Mouse (Mus musculus) left cerebral cortex, adult 18-20 months (tissue): ENCODE results near the gene S100a3. TPM values are rescaled to one million over a fixed set of nuclear protein-coding genes. Genes with fewer than 3 reads are reported as not detected.

ENCODE experiments used
- DNase-seq, 2 experiments: peaks; one replicate each; pipeline ENCODE4 v3.0.0; 2021 to 2022; ENCODE audit warnings: low spot score in 2 of 2, mixed read lengths in 1 of 2
- long read RNA-seq, 2 experiments: library from polyadenylated mRNA; stranded (forward); transcript quantifications; one replicate each; pipeline ENCODE4 v2.0.0; 2021
- total RNA-seq, 2 experiments: library from RNA; stranded (reverse); gene quantifications; 2 replicates each; pipeline ENCODE4 v1.2.3; 2021

S100a3 gene
- total RNA-seq = 1 to 10 TPM in 1 of 2 experiments, under 1 TPM in 1; 0.96 to 1.6 TPM
- long read RNA-seq, experiment 1 = 0 reads
- long read RNA-seq, experiment 2 = 0 reads

DNA sequence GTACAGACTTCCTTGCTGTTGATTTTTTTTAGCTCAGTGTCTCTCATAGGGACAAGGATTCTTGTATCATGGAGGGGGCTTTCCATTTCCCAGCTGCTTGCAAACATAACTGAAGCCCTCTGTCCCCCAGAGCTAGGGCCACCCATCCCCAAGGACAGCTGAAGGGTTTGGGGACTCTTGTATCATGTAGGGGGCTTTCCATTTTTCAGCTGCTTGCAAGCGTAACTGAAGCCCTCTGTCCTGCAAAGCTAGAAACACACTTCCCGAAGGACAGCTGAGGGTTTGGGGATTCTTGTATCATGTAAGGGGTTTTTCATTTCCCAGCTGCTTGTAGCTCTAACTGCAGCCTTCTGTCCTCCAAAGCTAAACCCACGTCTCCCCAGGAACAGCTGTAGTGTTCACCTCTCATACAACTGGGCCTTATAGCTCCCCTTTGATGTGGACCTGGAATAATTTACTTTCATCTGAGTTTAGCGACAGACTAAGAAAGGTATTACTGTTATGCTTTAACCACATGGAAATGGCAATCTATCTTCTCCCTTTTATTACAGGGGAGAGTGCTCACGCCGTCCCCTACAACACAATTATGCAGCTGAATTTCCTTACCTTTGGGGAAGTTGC, at the start of gene S100a3:
TSS of gene S100a3 (plus strand) at position 571 of the 621 bp plus-strand sequence.
- DNase-seq = no peak

DNA sequence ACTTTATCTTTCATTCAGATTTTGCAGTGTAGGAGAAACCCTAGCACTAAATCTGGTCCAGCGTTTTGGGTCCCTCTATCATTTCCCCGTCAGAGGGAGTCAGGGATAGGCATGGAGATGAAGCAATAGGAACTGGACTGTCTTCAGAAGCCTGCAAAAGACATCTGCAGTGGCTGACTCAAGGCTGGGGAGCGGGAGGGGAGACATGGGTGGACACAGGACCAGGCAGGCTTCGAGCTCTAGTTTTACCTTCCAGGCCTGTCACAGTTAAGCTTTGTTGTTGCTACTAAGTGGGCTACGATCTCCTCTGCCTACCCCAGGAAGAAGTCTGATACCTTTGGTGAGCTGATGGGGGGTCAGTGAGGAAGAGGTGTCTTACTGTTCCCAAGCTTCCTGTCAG, 48.1 kb upstream of the S100a3 start:
- no peak for DNase-seq

DNA sequence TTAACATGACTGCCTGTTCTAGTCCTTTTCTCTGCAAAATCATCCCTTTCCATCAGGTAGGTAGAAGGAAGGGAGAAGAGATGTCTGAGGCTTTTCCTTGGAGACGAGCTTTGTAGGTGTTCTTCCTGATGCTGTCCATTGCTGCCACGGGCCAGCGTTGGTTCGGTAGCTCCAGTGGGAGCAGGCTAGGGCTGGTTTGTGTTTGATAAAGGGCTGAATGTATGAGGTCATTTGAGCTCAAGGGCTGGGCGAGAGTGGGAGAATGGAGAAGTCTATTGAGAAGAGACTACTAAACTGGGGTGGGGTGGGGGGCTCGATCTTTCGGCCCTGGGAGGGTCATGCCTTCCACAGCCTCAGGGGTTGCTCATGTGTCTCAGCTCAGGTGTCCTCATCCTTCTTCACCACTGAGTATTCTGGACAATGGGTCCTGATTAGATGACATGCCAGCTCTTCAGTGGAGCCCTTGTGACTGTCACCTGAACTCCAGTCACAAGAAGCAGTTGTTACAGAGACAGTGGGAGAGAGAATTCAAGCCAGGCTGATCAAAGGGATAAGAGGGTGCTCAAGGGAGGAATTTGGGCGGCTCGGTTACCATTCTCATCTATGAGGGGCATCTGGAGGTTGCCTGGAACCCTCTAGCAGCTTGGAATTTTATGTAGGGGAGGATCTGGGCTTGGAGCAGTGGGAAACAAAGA, 47.3 kb upstream of the S100a3 start:
- no peak for DNase-seq

DNA sequence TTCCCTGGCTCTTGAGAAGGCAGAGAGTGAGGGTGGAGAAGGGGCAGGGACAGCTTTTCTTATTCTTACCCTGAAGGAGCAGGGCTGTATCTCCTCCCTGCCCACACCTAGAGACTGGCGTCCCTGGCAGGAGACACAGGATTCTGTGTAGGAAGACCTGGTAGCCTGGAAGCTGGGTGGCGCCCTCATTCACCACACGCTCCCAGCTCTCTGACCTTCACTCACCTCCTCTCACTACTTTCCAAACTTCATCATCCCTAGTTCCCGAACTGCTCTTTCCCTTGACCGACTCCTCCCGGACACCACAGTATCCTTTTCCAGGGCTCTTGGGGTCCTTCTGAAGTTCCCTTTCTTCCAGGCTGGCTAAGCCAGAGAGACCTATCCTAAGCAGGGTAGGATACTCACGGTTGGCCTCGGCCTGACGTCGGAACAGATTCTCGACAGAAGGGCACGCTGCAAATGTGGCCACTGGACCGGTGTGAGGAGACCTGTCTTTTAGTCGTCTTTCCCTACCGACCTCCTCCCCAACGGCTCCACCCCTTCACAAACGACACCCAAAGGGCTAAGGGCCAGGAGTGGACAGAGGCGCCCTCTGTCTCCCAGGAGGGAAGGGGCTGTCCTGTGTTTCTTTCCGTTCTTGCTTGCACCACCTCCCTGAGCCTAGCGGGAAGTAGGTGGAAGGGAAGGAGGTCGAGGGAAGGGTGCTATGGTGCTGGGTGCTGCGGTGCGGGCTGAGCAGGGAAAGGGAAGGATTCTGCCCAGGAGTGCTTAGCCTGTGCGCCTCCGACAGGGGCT, 46.4 kb upstream of the S100a3 start, which contains the start of the genes S100a1 and S100a13:
TSS of gene S100a1 (minus strand) at position 597 of the 795 bp plus-strand sequence.
TSS of gene S100a13 (plus strand) at position 640 of the 795 bp plus-strand sequence.
- peak; percentile 39 to 56 for DNase-seq

DNA sequence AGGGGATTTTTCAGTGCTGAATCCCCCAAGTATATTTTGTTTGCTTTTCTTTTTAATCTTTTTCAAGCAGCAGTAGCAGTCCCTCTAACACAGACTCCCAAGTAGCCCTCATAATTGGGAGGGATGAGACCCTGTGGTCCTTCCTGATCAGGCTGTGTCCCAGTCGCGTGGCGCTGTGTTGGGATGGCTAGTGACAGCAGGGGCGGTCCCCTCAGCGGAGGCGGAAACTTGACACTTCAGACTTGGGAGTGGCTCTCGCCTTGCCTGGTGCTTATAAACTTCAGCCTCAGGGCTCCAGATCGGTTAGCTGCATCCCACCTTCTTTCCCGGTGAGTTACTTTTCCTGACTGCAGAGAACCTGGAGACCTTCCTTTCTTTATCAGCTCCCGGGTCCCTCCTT, 45.7 kb upstream of the S100a3 start:
- DNase-seq = no peak

DNA sequence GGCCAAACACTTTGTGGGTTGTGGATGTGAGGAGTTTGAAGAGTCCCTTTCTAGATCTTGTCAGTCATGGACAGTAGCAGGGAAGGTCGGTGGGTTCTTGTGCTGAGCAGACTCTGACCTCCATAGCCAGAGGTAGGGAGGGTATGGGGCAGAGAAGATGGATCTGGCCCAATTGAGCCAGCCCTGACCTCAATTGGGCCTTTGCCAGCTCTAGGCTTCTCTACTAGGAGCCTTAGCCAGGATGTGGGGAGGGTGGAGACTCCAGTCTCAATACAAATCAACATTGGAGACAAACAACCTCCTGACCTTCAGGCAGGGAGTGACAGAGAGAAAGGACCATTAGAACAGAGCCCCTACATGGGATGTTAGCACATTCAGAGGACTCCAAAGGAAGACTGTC, 45.1 kb upstream of the S100a3 start:
- DNase-seq = no peak

DNA sequence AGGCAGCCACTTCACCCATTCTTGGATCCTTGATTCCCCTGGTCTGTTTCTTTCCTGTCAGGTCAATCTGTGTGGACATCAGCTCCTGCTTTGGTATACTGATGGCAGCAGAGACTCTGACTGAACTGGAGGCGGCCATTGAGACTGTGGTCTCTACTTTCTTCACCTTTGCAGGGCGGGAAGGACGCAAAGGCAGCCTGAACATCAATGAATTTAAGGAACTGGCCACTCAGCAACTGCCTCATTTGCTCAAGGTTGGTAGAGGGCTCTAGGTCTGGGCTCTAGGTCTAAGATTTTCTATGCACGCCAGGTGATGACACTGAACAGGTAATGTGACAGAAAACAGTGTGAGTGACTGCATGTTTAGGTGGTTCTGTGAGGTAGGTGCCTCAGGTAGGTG, 44.6 kb upstream of the S100a3 start:
- no peak for DNase-seq

DNA sequence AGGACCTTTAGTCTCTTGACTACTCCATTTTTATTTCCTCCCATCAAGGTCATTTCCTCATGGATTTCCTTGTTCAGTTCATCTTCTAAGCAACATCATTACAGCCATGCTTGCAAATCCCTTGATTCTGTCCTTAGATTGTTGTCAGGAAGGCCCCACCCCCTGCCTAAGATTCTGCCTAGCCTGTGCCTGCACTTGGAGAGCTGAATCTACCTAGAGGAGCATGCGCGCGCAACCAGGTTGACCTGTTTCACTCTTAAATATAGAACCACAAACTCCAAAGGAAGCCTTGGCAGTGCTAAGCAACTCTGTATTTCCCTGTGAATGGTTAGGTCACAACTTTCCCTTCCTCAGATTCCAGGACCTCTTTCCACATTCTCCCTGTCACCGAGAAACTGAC, 42.7 kb upstream of the S100a3 start:
- no peak for DNase-seq

DNA sequence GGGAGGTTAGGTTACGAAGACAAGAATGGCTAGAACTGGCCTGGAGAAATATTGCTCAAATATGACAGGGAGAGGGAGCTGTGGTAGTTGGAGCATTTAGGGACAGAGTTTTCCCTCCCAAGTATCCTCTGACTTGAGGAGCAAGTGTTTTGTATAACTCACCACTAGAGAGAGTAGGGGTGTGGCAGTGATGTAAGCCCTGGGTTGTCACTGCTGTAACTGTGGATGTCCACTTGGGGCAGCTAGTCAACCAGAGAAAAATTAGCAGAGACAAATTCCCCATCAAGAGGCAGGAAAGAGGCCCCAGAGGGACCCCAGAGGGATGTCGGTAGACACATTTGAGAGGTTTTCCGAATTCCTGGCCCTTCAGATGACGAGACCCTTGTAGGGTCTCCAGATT, 35.0 kb upstream of the S100a3 start:
- peak in 1 of 2 experiments; percentile 45 for DNase-seq

DNA sequence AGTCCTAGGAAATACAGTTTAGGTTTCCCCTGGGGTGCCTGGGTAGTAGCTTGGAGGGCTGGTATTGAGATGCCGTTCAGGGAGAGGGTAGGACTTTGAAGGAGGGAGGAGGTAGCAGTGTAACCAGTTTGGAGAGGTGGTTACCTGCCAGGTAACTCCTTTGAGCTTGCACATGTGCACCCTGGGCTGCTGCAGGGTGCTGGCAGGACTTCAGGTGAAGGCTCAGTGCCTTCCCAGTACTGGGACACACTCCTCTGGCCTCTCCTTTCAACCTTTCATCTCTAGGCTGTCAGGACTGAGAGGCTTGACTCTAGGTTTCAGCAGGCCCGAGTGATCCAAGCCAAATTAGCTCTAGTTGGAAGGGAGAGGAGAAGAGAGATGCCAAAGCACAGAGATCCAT, 34.3 kb upstream of the S100a3 start:
- DNase-seq = no peak

DNA sequence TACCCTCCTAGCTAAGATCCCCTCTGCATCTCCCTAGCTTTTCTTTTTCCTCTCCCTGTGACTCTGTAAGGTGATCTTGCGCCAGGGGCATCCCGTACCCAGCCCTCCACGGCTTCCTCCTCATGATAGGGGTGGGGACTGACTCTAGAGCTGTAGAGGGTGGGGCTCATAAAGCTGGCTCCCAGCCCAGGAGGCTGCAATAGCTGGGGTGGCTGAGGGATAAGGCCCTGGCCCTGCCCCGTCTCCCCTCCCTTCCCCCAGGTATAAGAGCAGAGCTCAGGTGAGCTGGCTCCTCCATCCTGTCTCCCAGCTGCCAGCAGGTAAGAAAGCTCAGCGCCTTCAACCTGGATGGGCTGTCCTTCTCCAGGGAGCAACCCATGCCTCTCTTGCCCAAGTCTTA, 33.8 kb upstream of the S100a3 start, which contains the start of gene S100a14:
TSS of gene S100a14 (plus strand) at position 277 of the 400 bp plus-strand sequence.
- DNase-seq = no peak

DNA sequence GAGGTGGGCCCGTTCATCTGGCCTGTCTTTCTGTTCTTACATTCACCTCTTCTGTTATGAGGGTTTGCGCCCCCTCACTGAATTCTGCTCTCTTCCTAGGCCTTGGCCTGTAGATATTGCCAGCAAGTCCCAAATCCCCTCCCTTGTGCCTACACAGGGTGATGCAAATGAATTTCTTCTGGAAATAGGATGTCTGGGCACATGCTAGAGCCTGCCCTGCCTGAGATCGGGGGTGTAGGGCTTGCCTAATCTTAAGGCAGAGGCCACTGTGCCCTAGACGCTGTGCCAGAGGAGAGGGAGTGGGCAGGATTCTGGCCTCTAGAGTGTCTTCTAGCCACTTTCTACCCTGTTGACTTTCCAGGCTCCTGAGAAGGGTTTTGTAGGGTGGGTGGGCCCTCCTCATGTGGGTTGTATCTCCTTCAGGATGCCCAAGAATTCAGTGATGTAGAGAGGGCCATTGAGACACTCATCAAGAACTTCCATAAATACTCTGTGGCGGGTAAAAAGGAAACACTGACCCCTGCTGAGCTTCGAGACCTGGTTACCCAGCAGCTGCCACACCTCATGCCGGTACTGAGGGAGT, 33.0 kb upstream of the S100a3 start:
- DNase-seq = no peak

DNA sequence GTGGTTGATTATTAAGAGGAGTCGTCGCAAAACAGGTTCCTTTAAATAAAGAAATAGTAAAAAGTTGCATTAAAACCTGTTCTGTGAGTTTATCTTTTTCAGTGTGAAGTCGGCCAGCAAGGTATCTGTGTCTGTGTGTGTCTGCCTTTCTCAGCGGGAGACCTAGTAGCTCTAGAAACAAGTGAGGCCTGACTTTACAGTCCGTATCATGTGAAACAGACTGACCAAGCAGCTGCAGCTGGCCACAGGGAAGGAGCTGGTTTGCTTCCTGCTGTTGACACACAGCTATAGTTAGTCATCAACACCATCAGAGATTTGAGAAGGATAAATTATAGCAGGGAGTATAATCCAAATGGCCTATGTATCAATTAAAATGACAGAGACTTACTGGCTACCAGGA, 28.7 kb upstream of the S100a3 start:
- no peak for DNase-seq

DNA sequence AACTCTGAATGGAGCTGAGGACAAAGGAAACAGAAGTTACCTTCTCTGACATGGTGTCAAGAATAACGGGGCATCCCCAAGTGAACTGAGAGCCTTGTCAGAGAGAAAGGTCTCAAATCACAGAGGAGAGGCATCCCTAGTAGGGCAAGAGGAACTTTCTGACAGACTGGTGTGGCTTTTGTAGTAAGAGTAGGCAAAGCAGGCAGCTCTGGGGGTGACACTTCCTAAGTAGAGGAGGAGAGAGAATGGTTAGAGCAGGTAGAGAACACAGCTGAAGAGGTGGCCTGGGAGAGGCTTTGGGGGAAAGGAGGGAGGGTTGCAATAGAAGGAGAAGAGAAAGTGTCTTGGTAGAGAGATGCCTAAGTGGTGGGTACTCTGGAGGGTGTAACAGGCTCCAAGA, 24.9 kb upstream of the S100a3 start:
- DNase-seq = no peak

DNA sequence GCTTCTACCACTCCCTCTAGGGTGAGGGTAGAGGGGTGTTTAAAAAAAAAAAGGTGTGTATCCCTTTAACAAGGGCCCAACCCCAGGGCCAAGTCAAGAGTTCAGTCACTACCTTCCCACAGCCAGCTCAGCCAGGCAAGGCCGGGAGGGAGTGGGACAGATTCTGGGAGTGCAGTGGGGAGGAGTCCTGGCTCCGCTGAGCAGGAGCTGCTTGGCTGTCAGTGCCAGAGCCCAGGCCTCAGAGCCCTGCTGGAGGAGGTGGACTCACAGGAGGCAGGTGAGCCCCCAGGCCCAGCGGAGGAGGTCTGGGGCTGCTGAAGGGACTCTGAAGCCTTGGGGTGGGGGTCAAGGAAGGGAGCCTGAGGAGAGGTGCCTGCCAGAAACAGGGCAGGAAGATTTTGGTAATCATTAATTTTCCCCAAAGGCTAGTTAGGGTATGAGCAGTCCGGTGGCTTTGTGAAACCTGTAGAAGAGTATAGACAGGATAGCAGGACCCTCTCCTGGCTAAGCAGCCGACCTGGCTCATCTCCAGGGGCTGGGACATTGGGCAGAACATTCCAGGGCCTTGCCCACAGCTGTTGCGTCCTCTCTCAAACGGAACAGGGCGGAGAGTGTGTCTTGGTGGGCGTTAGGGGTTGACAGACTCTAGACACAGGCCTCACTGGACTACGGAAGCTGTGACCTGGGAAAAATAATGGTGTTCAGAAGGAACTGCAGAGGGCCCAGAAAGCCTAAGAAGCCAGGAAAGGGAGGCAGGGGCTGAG, 23.1 kb upstream of the S100a3 start, which contains the start of gene S100a16:
TSS of gene S100a16 (plus strand) at position 114 of the 764 bp plus-strand sequence.
- no peak for DNase-seq

DNA sequence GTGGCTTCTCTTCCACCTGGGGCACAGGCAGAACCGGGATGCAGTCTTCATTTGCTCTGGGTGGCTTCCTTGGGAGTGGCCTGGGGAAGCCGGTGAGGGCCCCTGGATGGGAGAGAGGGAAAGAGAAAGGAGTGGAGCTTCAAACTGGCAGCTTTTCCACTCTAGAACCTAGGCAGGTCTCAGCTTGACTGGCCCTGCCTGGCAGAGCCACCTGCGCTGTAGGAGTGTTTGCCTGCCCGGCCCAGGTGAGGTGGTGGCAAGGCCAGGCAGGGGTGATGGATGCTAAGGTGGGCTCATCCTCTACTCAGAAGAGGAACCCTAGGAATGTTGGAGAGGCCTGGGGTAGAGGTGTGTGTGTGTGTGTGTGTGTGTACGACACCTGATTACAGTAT, 22.5 kb upstream of the S100a3 start:
- DNase-seq = no peak

DNA sequence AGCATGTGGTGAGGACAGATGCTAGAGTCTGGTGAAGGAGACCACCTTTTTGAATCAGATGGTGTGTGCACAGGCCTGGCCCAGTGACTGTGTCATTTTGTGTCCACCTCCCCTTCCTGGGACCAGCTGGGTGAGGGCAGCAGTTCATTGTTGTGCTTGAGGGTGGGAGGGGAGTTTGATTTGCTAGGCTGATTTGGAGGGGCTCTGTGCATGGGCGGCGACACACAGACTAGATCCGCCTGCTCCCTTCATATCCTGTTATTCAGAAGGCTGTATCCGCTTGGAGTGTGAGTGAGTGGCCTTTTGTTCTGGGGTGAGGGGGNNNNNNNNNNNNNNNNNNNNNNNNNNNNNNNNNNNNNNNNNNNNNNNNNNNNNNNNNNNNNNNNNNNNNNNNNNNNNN, 19.5 kb upstream of the S100a3 start:
- DNase-seq = no peak

DNA sequence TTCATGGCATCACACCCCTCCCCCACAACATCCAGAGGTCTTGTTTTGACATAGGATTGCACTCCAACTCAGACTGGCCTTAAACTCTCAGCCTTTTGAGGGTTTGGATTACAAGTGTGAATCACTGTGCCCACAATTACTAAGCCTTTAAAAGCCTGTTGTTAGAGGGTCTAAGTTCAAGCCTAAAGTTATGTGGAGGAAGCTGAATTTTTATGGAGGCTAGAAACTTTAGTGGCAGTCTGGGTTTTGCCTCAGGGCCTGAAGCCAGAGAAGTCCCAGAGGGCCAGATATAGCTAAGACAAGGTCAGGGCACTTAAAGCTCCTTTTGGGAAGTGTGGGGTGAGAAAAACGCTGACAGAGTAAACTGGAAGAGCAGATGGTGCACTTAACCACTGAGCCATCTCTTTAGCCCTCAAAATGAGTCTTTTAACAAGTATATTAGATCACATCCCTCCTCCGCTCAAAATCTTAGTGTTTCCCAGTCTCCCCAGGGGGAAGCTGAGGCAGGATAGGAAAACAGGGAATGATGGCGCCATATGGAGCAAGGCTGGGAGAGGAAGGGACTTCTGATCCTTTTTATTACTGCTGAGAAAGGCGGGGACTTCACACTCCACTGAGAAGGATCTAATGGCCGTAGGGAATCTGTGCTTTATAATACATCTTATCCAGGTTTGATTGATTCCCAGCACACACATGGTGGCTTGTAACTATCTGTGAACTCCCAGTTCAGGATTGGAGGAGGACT, 10.5 kb upstream of the S100a3 start:
- no peak for DNase-seq

DNA sequence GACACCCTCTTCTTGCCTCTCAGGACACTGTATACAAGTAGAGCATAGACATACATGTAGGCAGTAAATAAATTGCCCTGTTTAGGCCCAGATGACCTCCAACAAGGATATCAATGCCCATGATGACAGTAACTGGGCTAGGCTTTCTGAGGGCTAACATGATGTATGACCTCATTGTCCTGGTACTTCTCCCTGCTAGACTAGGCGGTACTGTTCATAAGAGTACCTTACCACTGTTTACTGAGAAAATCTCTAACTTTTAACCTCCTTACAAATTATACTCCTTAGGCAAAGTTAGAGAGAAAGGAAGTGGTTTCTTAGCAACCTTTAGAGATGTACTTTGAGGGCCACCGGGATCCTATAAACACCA, 10.0 kb upstream of the S100a3 start:
- DNase-seq = no peak

DNA sequence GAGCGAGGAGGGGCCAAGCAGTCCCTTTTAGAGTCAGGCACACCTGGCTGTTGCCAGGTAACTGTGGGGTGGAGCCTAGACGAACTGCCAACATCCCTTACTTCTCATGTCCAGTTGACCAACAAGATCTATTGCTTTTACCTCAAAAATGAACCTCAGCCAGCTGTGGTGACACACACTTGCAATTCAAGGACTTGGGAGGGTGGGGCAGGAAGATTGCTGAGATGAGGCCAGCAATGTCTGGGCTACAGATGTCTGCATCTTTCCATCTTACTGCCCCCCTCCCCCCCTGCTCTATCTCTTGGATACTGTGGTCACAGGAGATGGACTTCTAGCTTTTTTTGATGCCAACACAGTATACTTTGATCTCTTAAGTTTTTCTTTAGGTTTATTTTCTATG, 8.1 kb upstream of the S100a3 start:
- DNase-seq = no peak
